Mouse (Mus musculus) limb, embryonic 14.5 days (tissue): Measurements from ENCODE around the gene Gm20388. TPM values are rescaled to one million over a fixed set of nuclear protein-coding genes. Genes with fewer than 3 reads are reported as not detected.

Experiments
- ATAC-seq: fragments of 200-750 bp; cut with Nextera tagmentation; 2 replicates; pipeline ENCODE4 v1.8.0; 2017; ENCODE audit warnings: low read depth, moderate number of reproducible peaks, moderate TSS enrichment; ENCODE audit not compliant: low FRiP score
- DNase-seq: peaks from one replicate; pipeline ENCODE4 v3.0.0-alpha.2; 2015; ENCODE audit warnings: low spot score
- H3K27ac ChIP-seq: fragments of 300-500 bp; sonication (generic); replicated peaks from 2 replicates; pipeline ENCODE4 v1.5.1; 2014; ENCODE audit warnings: low read depth, mild to moderate bottlenecking, low read length, moderate library complexity, mixed read lengths
- H3K27me3 ChIP-seq: fragments of 300-500 bp; sonication (generic); 2 replicates; pipeline ENCODE4 v1.6.1; 2014; ENCODE audit warnings: low read length, mixed read lengths; ENCODE audit not compliant: control insufficient read depth, insufficient read depth
- H3K36me3 ChIP-seq: fragments of 300-500 bp; sonication (generic); 2 replicates; pipeline ENCODE4 v1.6.1; 2014; ENCODE audit warnings: mild to moderate bottlenecking, low read length, moderate library complexity, mixed read lengths; ENCODE audit not compliant: control insufficient read depth, insufficient read depth
- H3K4me1 ChIP-seq: fragments of 300-500 bp; sonication (generic); 2 replicates; pipeline ENCODE4 v1.6.1; 2014; ENCODE audit warnings: antibody characterized with exemption, low read length, mixed read lengths; ENCODE audit not compliant: control insufficient read depth, insufficient read depth
- H3K4me2 ChIP-seq: fragments of 300-500 bp; sonication (generic); replicated peaks from 2 replicates; pipeline ENCODE4 v1.6.1; 2014; ENCODE audit warnings: low read depth, mild to moderate bottlenecking, low read length, moderate library complexity; ENCODE audit not compliant: severe bottlenecking
- H3K4me3 ChIP-seq: fragments of 300-500 bp; sonication (generic); replicated peaks from 2 replicates; pipeline ENCODE4 v1.5.1; 2014; ENCODE audit warnings: low read length
- H3K9ac ChIP-seq: fragments of 300-500 bp; sonication (generic); 2 replicates; pipeline ENCODE4 v1.6.1; 2014; ENCODE audit warnings: mild to moderate bottlenecking, low read depth, low read length, moderate library complexity; ENCODE audit not compliant: severe bottlenecking
- H3K9me3 ChIP-seq: fragments of 300-500 bp; sonication (generic); 2 replicates; pipeline ENCODE4 v1.6.1; 2016; ENCODE audit warnings: low read length; ENCODE audit not compliant: control insufficient read depth
- POLR2A ChIP-seq: fragments of 200-500 bp; IDR thresholded peaks from 2 replicates; pipeline ENCODE4 v1.8.0; 2012; ENCODE audit warnings: inconsistent platforms, mild to moderate bottlenecking, moderate library complexity, borderline replicate concordance; ENCODE audit not compliant: insufficient read depth, insufficient read length; ENCODE audit errors: extremely low read depth
- WGBS: fragments of 180-500 bp; shearing (Covaris S2); extraction: QIAGEN DNeasy Blood & Tissue Kit; methylation state at CpG from one replicate; pipeline ENCODE4 v1.1.7; 2014; 5-methylcytosine and 5-hydroxymethylcytosine counted together
- polyA plus RNA-seq, 2 experiments: library from polyadenylated mRNA; depleted of rRNA in 1 of 2; stranded (reverse) in 1 of 2; unstranded in 1 of 2; fragments of >200 nt; fragmentation: Nextera tagmentation in 1 of 2; extraction: Ambion mirVana in 1 of 2; gene quantifications; 2 replicates each; pipeline versions ENCODE4 v1.2.1 to v1.2.3; 2012 to 2014

The Gm20388 gene
- polyA plus RNA-seq, 2 experiments, result 1.9 to 49.9 TPM

GRCm38 (mm10) chr8:123750171-123750693 lies 3839.6 kb downstream of the Gm20388 start:
- H3K36me3 ChIP-seq, result no peaks in the 10 kb centered on the region
- 53% methylated on average over 5 of the region's 5 CpGs for WGBS
- H3K4me3 ChIP-seq, result no peak overlapping the region
- no peaks in the 10 kb centered on the region for H3K27me3 ChIP-seq
- no peak overlapping the region for H3K9ac ChIP-seq
- TF ChIP-seq POLR2A, result no peak
- no peak overlapping the region for H3K4me2 ChIP-seq
- no peak for ATAC-seq
- H3K4me1 ChIP-seq, result peaks cover 14% of the 10 kb centered on the region
- H3K9me3 ChIP-seq, result no peaks in the 10 kb centered on the region
- H3K27ac ChIP-seq, result no peak overlapping the region
- no peak for DNase-seq

GRCm38 (mm10) chr8:123752773-123753468 lies 3842.3 kb downstream of the Gm20388 start:
- Histone ChIP-seq H3K4me1 (peaks cover 16% of the 10 kb centered on the region), H3K27me3 (no peaks in the 10 kb centered on the region), H3K9ac (no peak overlapping the region), H3K4me3 (no peak overlapping the region), H3K9me3 (no peaks in the 10 kb centered on the region), H3K36me3 (no peaks in the 10 kb centered on the region), H3K4me2 (no peak overlapping the region), H3K27ac (no peak overlapping the region)
- TF ChIP-seq POLR2A, result no peak
- peak; percentile 61 for DNase-seq
- 58% methylated on average over 13 of the region's 13 CpGs for WGBS
- ATAC-seq, result peak; percentile 62; the same call in 1 of the 2 replicates

GRCm38 (mm10) chr8:123753604-123754375 lies 3843.1 kb downstream of the Gm20388 start:
- TF ChIP-seq POLR2A, result no peak
- H3K9me3 ChIP-seq, result no peaks in the 10 kb centered on the region
- H3K27ac ChIP-seq, result no peak overlapping the region
- WGBS, result 16% methylated on average over 18 of the region's 18 CpGs
- no peak overlapping the region for H3K4me2 ChIP-seq
- no peaks in the 10 kb centered on the region for H3K27me3 ChIP-seq
- peaks cover 16% of the 10 kb centered on the region for H3K4me1 ChIP-seq
- H3K4me3 ChIP-seq, result no peak overlapping the region
- DNase-seq (no peak), ATAC-seq (no peak)
- no peak overlapping the region for H3K9ac ChIP-seq
- H3K36me3 ChIP-seq, result no peaks in the 10 kb centered on the region

- TF ChIP-seq POLR2A, result no peak
- no peak overlapping the region for H3K27ac ChIP-seq
- H3K4me2 ChIP-seq, result no peak overlapping the region
- 76% methylated on average over 13 of the region's 13 CpGs for whole genome bisulfite sequencing
- H3K9me3 ChIP-seq, result no peaks in the 10 kb centered on the region
- ATAC-seq (no peak), DNase-seq (no peak)
- H3K4me1 ChIP-seq, result peaks cover 16% of the 10 kb centered on the region
- H3K9ac ChIP-seq, result no peak overlapping the region
- H3K4me3 ChIP-seq, result no peak overlapping the region
- no peaks in the 10 kb centered on the region for H3K27me3 ChIP-seq
- H3K36me3 ChIP-seq, result no peaks in the 10 kb centered on the region
Measured at GRCm38 (mm10) chr8:123754538-123755431, 3844.1 kb downstream of the Gm20388 start.

- TF ChIP-seq POLR2A, result no peak
- WGBS, result 73% methylated on average over 8 of the region's 8 CpGs
- Histone ChIP-seq H3K27me3 (no peaks in the 10 kb centered on the region), H3K4me1 (peaks cover 22% of the 10 kb centered on the region), H3K4me3 (no peak overlapping the region), H3K9ac (no peak overlapping the region), H3K4me2 (no peak overlapping the region), H3K36me3 (no peaks in the 10 kb centered on the region), H3K27ac (no peak overlapping the region), H3K9me3 (no peaks in the 10 kb centered on the region)
- ATAC-seq (no peak), DNase-seq (no peak)
Measured at GRCm38 (mm10) chr8:123756901-123757300, 3846.3 kb downstream of the Gm20388 start.
